Mouse (Mus musculus): ENCODE measurements around the gene Gpr179.
"Not testable (repeated sequence)": the region's sequence is repeated elsewhere in the genome, so short reads cannot be mapped to it uniquely, and the experiment has no call there.

Gene Gpr179

GRCm38 (mm10) chr11:97354646-97355045 lies 2.8 kb upstream of the Gpr179 start:
- no peak for DNase-seq

- DNase-seq, result no peak
These were observed 1.2 kb upstream of the Gpr179 start for GRCm38 (mm10) chr11:97352935-97353597.

- DNase-seq, result peak; percentile 80 to 87
These were observed 1.8 kb downstream of the Gpr179 start for GRCm38 (mm10) chr11:97350035-97350434.

- no peak for DNase-seq
These were observed 4.6 kb downstream of the Gpr179 start for GRCm38 (mm10) chr11:97347291-97347690.

- DNase-seq, result peak; percentile 70 to 77
These were observed 5.5 kb downstream of the Gpr179 start for GRCm38 (mm10) chr11:97346383-97346782.

- no peak for DNase-seq
These were observed 6.4 kb downstream of the Gpr179 start for GRCm38 (mm10) chr11:97345446-97345845.

- DNase-seq, result peak; percentile 16 to 47
These were observed 8.3 kb downstream of the Gpr179 start for GRCm38 (mm10) chr11:97343619-97344018.

- no peak for DNase-seq
These were observed 8.7 kb downstream of the Gpr179 start for GRCm38 (mm10) chr11:97343175-97343574.

GRCm38 (mm10) chr11:97338977-97339315 lies 12.9 kb downstream of the Gpr179 start:
- peak; percentile 82 to 86 for DNase-seq

GRCm38 (mm10) chr11:97338302-97338976 lies 13.4 kb downstream of the Gpr179 start:
- DNase-seq, result no peak

GRCm38 (mm10) chr11:97337363-97337762 lies 14.5 kb downstream of the Gpr179 start:
- DNase-seq, result no peak

GRCm38 (mm10) chr11:97336751-97337345 lies 15.0 kb downstream of the Gpr179 start:
- no peak for DNase-seq

- no peak for DNase-seq
These were observed 15.6 kb downstream of the Gpr179 start for GRCm38 (mm10) chr11:97336238-97336637.

GRCm38 (mm10) chr11:97334400-97334799 lies 17.5 kb downstream of the Gpr179 start:
- DNase-seq, result no peak

GRCm38 (mm10) chr11:97333896-97334295 lies 18.0 kb downstream of the Gpr179 start:
- no peak for DNase-seq

GRCm38 (mm10) chr11:97333044-97333443 lies 18.8 kb downstream of the Gpr179 start:
- no peak for DNase-seq

- no peak for DNase-seq
These were observed 20.4 kb downstream of the Gpr179 start for GRCm38 (mm10) chr11:97331231-97332190.

GRCm38 (mm10) chr11:97330315-97330714 lies 21.6 kb downstream of the Gpr179 start:
- no peak for DNase-seq

GRCm38 (mm10) chr11:97328148-97328547 lies 23.7 kb downstream of the Gpr179 start:
- DNase-seq, result peak; percentile 78 to 83

GRCm38 (mm10) chr11:97325224-97325623 lies 26.7 kb downstream of the Gpr179 start:
- DNase-seq, result no peak

GRCm38 (mm10) chr11:97321894-97322600 lies 29.8 kb downstream of the Gpr179 start:
- DNase-seq, result not testable (repeated sequence)

GRCm38 (mm10) chr11:97321197-97321596 lies 30.7 kb downstream of the Gpr179 start:
- no peak for DNase-seq

All from cerebellum, postnatal 14 days (tissue).